Mouse (Mus musculus) c-Kit-positive CD71-positive TER-119-negative erythroid progenitor cells, embryonic 14.5 days (primary cell): ENCODE results near the gene Atp13a3.

ENCODE experiments used
- DNase-seq: peaks from one replicate; pipeline ENCODE4 v3.0.0-alpha.2; 2013; ENCODE audit warnings: low read depth

Atp13a3 gene

GRCm38 (mm10) chr16:30314236-30314635 is 91.5 kb downstream of the Atp13a3 start:
- DNase-seq = peak; percentile 55

GRCm38 (mm10) chr16:30310647-30311046 is 95.1 kb downstream of the Atp13a3 start, which contains the start of gene Gp5:
Gene Gp5 (minus strand): TSS chr16:30310779.
- peak; percentile 48 for DNase-seq

DNA sequence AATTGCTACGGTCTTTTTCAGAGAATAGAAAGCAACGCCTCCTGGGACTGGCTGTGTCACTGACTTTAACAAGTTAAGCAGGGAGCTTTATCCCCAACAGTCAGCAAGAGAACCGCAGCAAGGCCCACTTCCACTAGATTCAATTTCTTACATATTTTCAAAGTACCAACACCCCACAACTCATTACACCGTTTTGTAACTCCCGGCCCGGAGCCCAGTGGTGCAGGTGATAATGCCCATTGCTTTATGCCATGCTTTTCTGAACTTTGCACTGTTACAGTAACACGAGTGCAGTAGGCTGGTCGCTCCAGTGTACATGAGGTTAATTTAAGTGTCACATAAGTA is 95.6 kb downstream of the Atp13a3 start:
- DNase-seq = no peak

GRCm38 (mm10) chr16:30309395-30310170 is 96.2 kb downstream of the Atp13a3 start:
- DNase-seq = no peak

- peak; percentile 27 for DNase-seq
Measured at GRCm38 (mm10) chr16:30308616-30309394, 97.0 kb downstream of the Atp13a3 start.

DNA sequence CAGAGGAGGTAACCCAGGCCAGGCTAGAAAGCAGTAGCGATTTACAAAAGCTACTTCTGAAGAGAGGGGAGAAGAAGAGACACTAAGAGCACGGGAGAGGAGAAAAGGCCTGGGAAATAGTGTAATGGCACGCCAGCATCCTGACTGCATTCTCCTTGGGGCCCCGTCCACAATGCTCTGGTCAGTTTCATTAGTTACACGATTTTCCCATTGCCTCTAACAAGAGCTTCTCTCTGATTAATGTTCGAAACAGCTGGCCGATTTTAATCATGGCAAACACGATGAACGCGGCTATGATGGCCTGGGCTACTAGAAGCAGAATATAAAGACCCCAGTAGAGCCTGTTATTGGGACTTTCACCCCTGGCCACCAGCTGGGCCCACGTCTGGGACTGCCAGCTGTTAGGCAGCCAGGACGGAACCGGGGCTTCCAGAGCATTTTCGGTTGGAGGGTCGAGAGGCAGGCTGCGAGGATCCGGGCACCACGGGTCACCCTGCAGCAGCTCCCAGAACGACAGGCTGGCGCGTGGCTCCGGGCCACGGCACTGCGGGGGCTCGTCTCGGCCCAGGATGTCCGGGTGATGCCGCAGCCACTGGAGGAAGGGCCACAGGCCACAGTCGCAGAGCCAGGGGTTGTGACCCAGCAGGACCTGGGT is 97.7 kb downstream of the Atp13a3 start:
- DNase-seq = no peak

DNA sequence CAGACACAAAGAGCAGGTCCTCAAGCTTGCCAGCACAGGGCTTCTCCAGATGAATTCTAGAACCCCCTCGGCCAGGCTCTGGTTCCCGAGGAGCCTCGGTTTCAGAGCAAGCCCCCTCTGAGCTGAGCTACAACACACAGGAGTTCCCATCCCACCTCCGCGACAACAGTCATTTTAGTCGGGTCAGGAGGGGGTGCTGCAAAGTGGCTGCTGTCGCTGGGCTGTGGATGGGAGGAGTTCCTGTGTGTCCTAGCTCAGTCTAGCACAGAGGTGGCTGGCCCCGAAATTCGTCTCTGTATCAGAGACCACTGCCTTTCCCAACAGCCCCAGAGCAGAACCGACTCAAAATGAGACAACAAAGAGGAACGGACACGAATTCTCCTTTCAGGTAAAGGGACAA is 98.5 kb downstream of the Atp13a3 start:
- DNase-seq = no peak

DNA sequence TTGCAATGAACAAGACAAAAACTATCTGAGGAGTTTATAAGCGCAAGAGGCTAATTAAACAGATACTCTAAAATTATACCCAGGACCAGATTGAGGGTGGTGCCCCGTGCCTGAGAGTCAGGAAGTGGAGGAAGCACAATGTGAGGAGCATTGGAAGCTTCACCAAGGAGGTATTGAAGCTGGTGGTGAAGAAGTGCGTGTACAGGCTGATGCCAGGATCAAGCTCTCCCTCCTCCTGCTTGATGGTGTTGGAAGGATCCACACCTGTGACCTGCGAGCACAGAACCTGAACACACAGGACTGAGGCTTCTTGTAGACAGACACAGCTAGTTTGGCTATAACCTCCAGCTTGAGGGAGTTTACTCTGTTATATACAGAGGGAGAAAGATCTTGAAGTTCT is 99.7 kb downstream of the Atp13a3 start:
- DNase-seq = no peak

DNA sequence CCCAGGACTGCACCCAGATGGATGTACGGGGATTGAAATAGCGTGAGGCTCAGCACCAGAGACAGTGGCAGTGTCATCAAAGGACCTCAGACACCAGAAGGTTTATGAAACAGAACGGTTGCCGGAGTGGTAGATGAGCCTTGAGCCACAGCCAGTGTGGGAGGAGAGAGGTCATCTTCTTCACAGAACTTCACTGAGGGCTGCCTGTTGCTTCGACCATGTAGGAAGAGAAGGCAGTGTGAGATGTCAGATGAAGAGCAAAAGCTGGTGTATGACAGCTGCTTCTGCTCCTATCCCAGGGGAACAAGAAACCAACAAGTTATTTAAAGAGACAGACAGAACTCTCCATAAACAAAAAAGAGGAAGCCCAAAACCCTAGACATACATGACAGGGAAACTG is 101.5 kb downstream of the Atp13a3 start:
- no peak for DNase-seq

- no peak for DNase-seq
Measured at GRCm38 (mm10) chr16:30303411-30303810, 102.4 kb downstream of the Atp13a3 start.

- no peak for DNase-seq
Measured at GRCm38 (mm10) chr16:30302686-30303085, 103.1 kb downstream of the Atp13a3 start.

DNA sequence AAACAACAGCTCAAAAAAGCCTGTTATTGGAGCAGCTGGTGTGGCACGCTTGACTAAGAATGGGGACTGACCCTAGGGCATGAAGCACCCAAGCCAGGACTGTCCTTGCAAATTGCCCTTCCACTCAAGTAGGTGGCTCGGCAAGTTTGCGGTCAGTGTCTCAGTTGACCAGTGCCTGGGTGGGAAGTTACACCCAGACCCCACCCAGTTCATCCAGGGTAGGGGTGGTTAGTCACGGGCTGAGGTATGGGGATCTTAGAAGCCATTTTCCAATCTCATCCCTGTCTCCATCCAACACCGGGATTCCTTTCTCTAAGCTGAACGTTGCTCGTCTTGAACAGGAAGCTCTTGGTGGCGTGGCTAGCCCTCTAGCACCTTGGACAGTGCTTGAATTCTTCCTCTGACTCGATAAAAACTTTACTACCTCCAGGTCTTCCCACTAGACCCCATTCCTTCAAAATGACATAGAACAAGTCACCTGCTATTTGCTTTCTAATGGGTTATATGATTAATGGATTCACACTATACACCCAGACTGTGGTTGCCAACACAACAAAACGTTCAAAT is 106.0 kb downstream of the Atp13a3 start:
- DNase-seq = no peak

DNA sequence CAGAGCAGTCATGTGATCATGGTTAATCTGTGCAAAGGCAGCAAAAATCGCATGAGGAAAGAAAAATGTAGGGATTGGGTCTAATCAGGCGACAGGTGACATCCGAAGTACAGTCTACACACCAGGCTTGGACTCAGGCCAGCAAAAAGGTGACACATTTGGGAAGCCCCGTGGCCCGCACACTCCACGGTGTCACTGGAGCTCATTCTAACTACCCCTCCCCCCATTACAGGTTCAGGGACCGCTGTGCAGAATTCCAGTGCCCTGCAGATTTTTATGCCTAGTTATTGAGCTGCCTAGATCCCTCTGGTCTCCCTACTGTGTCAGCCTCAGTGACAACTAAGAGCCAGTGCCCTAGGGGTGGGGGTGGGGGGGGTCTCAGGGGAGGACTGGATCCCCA is 108.3 kb downstream of the Atp13a3 start:
- DNase-seq = no peak

GRCm38 (mm10) chr16:30296601-30297275 is 109.0 kb downstream of the Atp13a3 start:
- DNase-seq = no peak

- DNase-seq = no peak
Measured at GRCm38 (mm10) chr16:30295106-30295505, 110.7 kb downstream of the Atp13a3 start.

GRCm38 (mm10) chr16:30290436-30290835 is 115.3 kb downstream of the Atp13a3 start:
- no peak for DNase-seq

GRCm38 (mm10) chr16:30285701-30286100 is 120.1 kb downstream of the Atp13a3 start:
- DNase-seq = no peak

DNA sequence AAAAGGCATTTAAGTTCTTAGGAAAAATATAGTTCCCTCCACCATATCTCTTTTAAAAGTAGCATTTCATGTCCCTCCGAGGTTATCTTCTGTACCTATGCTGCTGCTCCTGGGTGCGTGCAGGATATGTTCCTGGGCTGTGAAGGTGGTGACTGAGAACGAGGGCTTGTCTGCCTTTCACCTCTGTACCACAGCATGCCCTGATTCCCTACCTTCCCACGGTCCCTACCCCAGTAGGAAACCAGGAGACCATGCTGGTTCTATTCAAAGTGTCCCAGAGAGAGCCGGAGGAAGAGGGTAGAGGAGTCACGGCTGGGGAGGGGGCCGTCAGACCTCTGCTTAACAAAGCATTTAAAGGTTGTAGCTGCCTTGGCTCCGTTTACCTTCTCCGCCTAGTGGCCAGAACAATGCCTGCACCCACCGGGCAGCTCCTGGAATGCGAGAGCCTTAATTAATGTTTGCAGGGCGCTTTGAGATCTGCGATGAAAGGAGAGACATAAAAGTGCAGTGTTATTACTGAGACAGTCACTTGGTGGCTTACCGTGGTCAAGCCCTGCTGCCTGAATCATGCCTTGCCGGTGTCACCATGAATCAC is 121.9 kb downstream of the Atp13a3 start:
- peak; percentile 7 for DNase-seq

DNA sequence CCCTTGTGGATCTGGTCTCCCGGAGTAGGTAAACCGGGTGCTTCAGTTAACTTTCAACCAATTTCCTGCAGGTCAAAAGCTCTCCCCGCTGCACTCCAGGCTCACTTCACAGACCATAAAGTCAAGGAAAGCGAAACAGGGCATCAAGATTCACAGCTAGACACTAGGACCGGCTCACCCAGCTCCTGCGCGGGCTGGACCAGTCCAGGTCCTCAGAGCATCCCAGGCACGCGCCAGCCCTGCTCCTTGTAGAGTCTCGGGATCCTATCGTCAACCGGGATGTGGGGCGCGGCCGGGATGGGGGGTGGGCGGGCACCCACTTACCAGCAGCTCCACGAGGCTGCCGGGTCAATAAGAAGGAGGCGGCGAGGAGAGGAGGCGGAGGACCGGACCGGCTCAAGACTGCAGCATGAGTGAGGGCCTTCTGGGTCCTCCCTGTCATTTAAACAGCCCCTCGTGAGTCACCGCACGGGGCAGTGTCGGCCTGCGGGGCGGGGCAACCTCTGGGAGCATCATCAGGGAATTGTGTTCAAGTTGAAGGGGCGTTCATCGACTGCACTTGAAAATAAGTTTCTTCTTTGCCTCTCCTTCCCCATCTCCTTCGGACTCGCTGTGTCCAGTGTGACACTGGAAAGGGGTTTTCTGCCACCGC is 122.8 kb downstream of the Atp13a3 start, which contains the start of gene Lrrc15:
Lrrc15 (minus strand) TSS at position 413 of the 652 bp plus-strand sequence.
- no peak for DNase-seq

GRCm38 (mm10) chr16:30280676-30281297 is 125.0 kb downstream of the Atp13a3 start:
- no peak for DNase-seq
